Mouse (Mus musculus): ENCODE measurements around the gene Apom. TPM values are rescaled to one million over a fixed set of nuclear protein-coding genes. Genes with fewer than 3 reads are reported as not detected.

The Apom gene
- total RNA-seq, 1 experiment = 10.0 TPM

GRCm38 (mm10) chr17:35092403-35093198 is 39.2 kb downstream of the Apom start:
- Histone ChIP-seq H3K9me3 (ENCODE audit: control insufficient read depth, insufficient read depth, low read depth, low read length) (no peaks in the 10 kb centered on the region), H3K27ac (ENCODE audit: insufficient read depth, low read depth, low read length, poor library complexity, severe bottlenecking) (no peak overlapping the region), H3K4me3 (ENCODE audit: insufficient read depth in 1 of 2, low read depth in 1 of 2, low read length in 2 of 2, poor library complexity in 1 of 2, severe bottlenecking in 1 of 2) (no peak overlapping the region), H3K36me3 (ENCODE audit: control insufficient read depth, insufficient read depth, low read length, poor library complexity, severe bottlenecking) (peaks cover 12% of the 10 kb centered on the region; the same call in 1 of the 2 replicates), H3K4me1 (ENCODE audit: control insufficient read depth in 2 of 2, insufficient read depth in 2 of 2, low read length in 2 of 2, poor library complexity in 1 of 2) (peaks cover 0 to 2% of the 10 kb centered on the region in 2 experiments; a peak in 1 of 4 replicates), H3K9ac (ENCODE audit: insufficient read depth, low read depth, low read length, poor library complexity, severe bottlenecking) (no peak overlapping the region)
- in situ Hi-C loops (cut with MboI; ENCODE audit: low sequenced_read_pairs in 2 of 2, unreplicated experiment in 2 of 2) = no loop called here
- no peak for DNase-seq (ENCODE audit: low read depth, low spot score)
- no peak for TF ChIP-seq CHD2 (IDR thresholded peaks at IDR 0.05; ENCODE audit: low read depth, low read length)
- no peak for TF ChIP-seq HCFC1 (IDR thresholded peaks at IDR 0.05; ENCODE audit: borderline replicate concordance, insufficient read depth, low read length)
- no peak for TF ChIP-seq ZNF384 (IDR thresholded peaks at IDR 0.05; ENCODE audit: low read depth, low read length)
- TF ChIP-seq MAFK (IDR thresholded peaks at IDR 0.05; ENCODE audit: insufficient read depth, low read depth, low read length) = no peak
- no peak for TF ChIP-seq ZC3H11A (IDR thresholded peaks at IDR 0.05; ENCODE audit: borderline replicate concordance, low read depth, low read length)

GRCm38 (mm10) chr17:35090166-35090932 is 41.5 kb downstream of the Apom start:
- peaks cover 0 to 2% of the 10 kb centered on the region in 2 experiments; a peak in 1 of 4 replicates for H3K4me1 ChIP-seq (ENCODE audit: control insufficient read depth in 2 of 2, insufficient read depth in 2 of 2, low read length in 2 of 2, poor library complexity in 1 of 2)
- H3K27ac ChIP-seq (ENCODE audit: insufficient read depth, low read depth, low read length, poor library complexity, severe bottlenecking) = no peak overlapping the region
- H3K9ac ChIP-seq (ENCODE audit: insufficient read depth, low read depth, low read length, poor library complexity, severe bottlenecking) = no peak overlapping the region
- peak overlapping the region in 1 of 2 experiments; percentile 74; a peak in 2 of 4 replicates for H3K4me3 ChIP-seq (ENCODE audit: insufficient read depth in 1 of 2, low read depth in 1 of 2, low read length in 2 of 2, poor library complexity in 1 of 2, severe bottlenecking in 1 of 2)
- TF ChIP-seq MAFK (IDR thresholded peaks at IDR 0.05; ENCODE audit: insufficient read depth, low read depth, low read length) (no peak), ZC3H11A (IDR thresholded peaks at IDR 0.05; ENCODE audit: borderline replicate concordance, low read depth, low read length) (no peak), HCFC1 (IDR thresholded peaks at IDR 0.05; ENCODE audit: borderline replicate concordance, insufficient read depth, low read length) (no peak), ZNF384 (IDR thresholded peaks at IDR 0.05; ENCODE audit: low read depth, low read length) (no peak)
- H3K36me3 ChIP-seq (ENCODE audit: control insufficient read depth, insufficient read depth, low read length, poor library complexity, severe bottlenecking) = peaks cover 8% of the 10 kb centered on the region; the same call in 1 of the 2 replicates
- no peaks in the 10 kb centered on the region for H3K9me3 ChIP-seq (ENCODE audit: control insufficient read depth, insufficient read depth, low read depth, low read length)
- in situ Hi-C loops (cut with MboI; ENCODE audit: low sequenced_read_pairs in 2 of 2, unreplicated experiment in 2 of 2) = no loop called here
- no peak for DNase-seq (ENCODE audit: low read depth, low spot score)

GRCm38 (mm10) chr17:35088825-35089644 is 42.8 kb downstream of the Apom start, which contains the start of gene Abhd16a:
Abhd16a (plus strand) TSS chr17:35089263.
- peak within 1 kb of the TSS; percentile 74 to 85 for H3K4me3 ChIP-seq (ENCODE audit: insufficient read depth in 1 of 2, low read depth in 1 of 2, low read length in 2 of 2, poor library complexity in 1 of 2, severe bottlenecking in 1 of 2)
- H3K36me3 ChIP-seq (ENCODE audit: control insufficient read depth, insufficient read depth, low read length, poor library complexity, severe bottlenecking) = peaks cover 4% of the 10 kb centered on the region; the same call in 1 of the 2 replicates
- peak within 1 kb of the TSS; percentile 97 for H3K9ac ChIP-seq (ENCODE audit: insufficient read depth, low read depth, low read length, poor library complexity, severe bottlenecking)
- H3K9me3 ChIP-seq (ENCODE audit: control insufficient read depth, insufficient read depth, low read depth, low read length) = no peaks in the 10 kb centered on the region
- DNase-seq (ENCODE audit: low read depth, low spot score) = peak; percentile 81
- 0 out of 2 replicates have a peak, but pooled peaks have one; percentile 43 for TF ChIP-seq ZNF384 (IDR thresholded peaks at IDR 0.05; ENCODE audit: low read depth, low read length)
- TF ChIP-seq ZC3H11A (IDR thresholded peaks at IDR 0.05; ENCODE audit: borderline replicate concordance, low read depth, low read length) = no peak
- H3K27ac ChIP-seq (ENCODE audit: insufficient read depth, low read depth, low read length, poor library complexity, severe bottlenecking) = peak within 1 kb of the TSS; percentile 74; the same call in 1 of the 2 replicates
- in situ Hi-C loops (cut with MboI; ENCODE audit: low sequenced_read_pairs in 2 of 2, unreplicated experiment in 2 of 2) = no loop called here
- peaks cover 0 to 2% of the 10 kb centered on the region in 2 experiments; a peak in 1 of 4 replicates for H3K4me1 ChIP-seq (ENCODE audit: control insufficient read depth in 2 of 2, insufficient read depth in 2 of 2, low read length in 2 of 2, poor library complexity in 1 of 2)

GRCm38 (mm10) chr17:35088151-35088550 is 43.7 kb downstream of the Apom start:
- in situ Hi-C loops (cut with MboI; ENCODE audit: low sequenced_read_pairs in 2 of 2, unreplicated experiment in 2 of 2) = no loop called here
- DNase-seq (ENCODE audit: low read depth, low spot score) = no peak

More at GRCm38 (mm10) chr17:35088151-35088550, 43.7 kb downstream of the Apom start:
- Histone ChIP-seq H3K4me1 (ENCODE audit: control insufficient read depth in 2 of 2, insufficient read depth in 2 of 2, low read length in 2 of 2, poor library complexity in 1 of 2) (peaks cover 0 to 2% of the 10 kb centered on the region in 2 experiments; a peak in 1 of 4 replicates), H3K9me3 (ENCODE audit: control insufficient read depth, insufficient read depth, low read depth, low read length) (no peaks in the 10 kb centered on the region), H3K36me3 (ENCODE audit: control insufficient read depth, insufficient read depth, low read length, poor library complexity, severe bottlenecking) (peaks cover 4% of the 10 kb centered on the region; the same call in 1 of the 2 replicates), H3K27ac (ENCODE audit: insufficient read depth, low read depth, low read length, poor library complexity, severe bottlenecking) (no peak overlapping the region), H3K4me3 (ENCODE audit: insufficient read depth in 1 of 2, low read depth in 1 of 2, low read length in 2 of 2, poor library complexity in 1 of 2, severe bottlenecking in 1 of 2) (no peak overlapping the region), H3K9ac (ENCODE audit: insufficient read depth, low read depth, low read length, poor library complexity, severe bottlenecking) (no peak overlapping the region)
- TF ChIP-seq ZNF384 (IDR thresholded peaks at IDR 0.05; ENCODE audit: low read depth, low read length) = peak; percentile 54
- TF ChIP-seq CHD2 (IDR thresholded peaks at IDR 0.05; ENCODE audit: low read depth, low read length) = no peak

Data from ES-E14 (cell line).